Mouse (Mus musculus): ENCODE measurements around the gene Fam189a1. TPM values are rescaled to one million over a fixed set of nuclear protein-coding genes. Genes with fewer than 3 reads are reported as not detected.

Gene Fam189a1
- total RNA-seq, 2 experiments from 2014 or later, result 67.9 to 73.6 TPM

DNA sequence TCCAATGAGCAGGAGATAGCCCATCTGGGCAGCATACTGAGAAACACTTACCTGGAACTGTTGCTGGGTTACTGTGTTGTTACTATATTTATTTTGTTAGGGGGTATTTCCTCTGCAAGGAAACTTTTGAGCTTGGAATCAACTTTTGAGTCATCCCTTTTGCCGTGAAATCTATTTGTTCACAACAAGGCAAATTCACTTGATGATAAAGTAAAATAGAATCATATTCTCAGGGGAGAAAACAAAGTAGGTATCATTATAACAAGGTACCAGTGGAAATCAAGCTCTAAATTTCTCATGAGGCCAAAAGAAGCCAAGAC lies 315.8 kb downstream of the Fam189a1 start:
- no peak for DNase-seq (ENCODE audit: extremely low spot score in 1 of 2, low spot score in 1 of 2)

DNA sequence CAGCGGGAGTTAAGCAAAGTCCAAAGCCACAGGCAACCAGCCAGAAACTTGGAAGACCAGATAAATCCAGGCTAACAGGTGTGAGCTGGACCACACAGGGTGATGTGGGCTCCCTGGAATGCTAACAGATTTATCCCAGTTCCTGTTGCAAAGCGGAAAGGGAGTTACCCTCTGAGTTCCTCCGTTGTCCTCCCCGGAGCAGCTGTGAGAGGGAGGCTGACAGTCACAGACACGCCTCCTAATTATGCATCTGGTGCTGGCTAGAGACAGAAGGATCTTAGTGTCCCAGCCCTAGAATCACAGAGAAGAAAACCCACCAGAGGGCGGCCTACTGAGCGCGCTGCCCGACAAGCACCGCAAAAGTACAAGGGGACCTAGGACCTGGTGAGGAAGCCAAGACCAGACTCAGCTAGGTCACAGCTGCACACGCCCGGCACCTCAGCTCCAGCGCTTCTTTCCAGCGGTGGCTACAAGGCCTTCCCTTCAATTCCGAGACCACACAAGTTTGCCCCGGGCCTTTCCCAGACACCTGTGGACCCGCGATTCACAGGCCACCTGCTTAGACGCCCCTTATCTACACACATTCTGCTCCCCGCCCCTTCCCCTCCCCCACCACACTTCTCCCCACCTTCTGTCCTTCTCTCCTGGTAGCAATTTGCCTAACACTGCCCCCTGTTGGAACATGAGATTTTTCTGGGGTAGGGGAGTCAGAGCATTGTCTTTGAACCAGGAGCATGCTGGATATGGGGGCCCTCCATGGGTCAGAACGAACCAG lies 316.4 kb downstream of the Fam189a1 start:
- DNase-seq (ENCODE audit: extremely low spot score in 1 of 2, low spot score in 1 of 2), result peak in 1 of 2 experiments; percentile 19

GRCm38 (mm10) chr7:64839281-64839680 lies 317.1 kb downstream of the Fam189a1 start:
- no peak for DNase-seq (ENCODE audit: extremely low spot score in 1 of 2, low spot score in 1 of 2)

DNA sequence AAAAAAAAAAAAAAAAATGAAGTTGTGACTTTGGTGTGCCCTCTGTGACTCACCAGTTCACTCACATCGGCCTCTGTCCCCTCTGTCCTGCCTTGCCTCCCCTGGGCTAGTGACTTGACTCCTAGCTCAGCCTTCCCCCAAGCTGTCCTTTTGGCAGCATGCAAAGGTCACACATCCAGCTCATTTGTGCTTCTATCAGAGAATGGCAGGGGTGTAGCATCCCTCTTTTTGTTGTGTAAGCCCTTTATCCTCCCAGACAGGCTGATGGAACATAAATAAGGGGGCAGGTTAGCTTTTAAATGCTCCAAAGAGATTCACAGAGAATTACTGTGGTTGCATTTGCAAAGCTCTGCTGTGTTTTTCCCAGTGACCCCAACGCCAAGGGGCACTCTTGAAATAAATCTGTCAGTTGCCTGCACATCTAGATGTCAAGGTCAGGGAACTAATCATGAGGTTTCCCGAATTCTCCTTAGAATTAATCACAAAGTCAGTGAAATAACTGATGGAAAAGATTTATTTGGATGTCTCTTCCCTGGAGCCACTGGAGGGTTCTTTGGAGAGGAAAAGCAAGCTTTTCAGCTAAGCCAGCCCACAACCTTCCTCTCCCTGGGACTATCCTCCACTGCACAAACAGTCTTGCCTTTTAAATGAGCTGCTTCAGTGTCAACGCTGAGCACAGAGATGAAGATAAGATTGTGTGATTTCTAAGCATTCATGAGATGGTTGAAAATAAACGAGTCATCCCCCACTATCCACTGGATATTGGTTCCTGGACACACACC lies 326.0 kb downstream of the Fam189a1 start:
- no peak for DNase-seq (ENCODE audit: extremely low spot score in 1 of 2, low spot score in 1 of 2)

- DNase-seq (ENCODE audit: extremely low spot score in 1 of 2, low spot score in 1 of 2), result no peak
These were observed 335.3 kb downstream of the Fam189a1 start for GRCm38 (mm10) chr7:64821081-64821480.

DNA sequence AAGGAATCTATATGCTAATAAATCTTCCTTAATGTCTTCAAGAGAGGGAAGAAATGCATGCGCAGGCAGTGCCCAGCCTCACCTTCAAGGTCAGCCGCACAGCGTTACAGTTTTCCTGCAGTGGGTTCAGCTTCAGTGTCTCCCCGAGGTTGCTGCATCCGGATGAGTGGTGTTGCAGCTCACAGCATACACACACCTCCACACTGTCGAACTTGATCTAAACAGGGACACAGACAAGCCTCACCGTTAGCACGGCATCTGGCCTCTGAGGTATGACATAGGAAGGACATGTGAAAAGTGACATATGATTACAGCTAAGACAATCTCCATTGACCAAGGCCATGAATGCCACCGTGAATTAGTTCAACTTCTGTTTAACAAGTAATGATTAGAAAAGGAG lies 336.7 kb downstream of the Fam189a1 start:
- DNase-seq (ENCODE audit: extremely low spot score in 1 of 2, low spot score in 1 of 2), result no peak

GRCm38 (mm10) chr7:64808876-64809275 lies 347.5 kb downstream of the Fam189a1 start:
- no peak for DNase-seq (ENCODE audit: extremely low spot score in 1 of 2, low spot score in 1 of 2)

DNA sequence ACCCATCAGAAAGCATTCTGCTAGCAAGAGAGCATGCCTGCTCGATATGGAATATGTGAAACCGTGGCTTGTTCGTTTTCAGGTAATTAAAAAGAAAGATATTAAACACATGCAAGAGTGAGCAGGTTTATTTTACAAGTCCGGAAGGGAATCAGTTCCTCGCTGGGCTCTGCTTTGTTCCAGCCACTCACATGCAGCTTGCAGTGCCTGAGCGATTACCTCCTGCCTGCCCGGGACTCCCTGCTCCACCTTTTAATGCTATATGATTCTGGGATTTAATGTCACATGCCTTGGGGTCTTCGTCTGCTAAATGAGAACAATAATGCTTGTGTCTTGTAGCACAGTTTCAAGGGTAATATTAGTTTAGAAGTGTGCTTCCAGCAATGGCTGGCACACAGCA lies 351.3 kb downstream of the Fam189a1 start:
- no peak for DNase-seq (ENCODE audit: extremely low spot score in 1 of 2, low spot score in 1 of 2)

- DNase-seq (ENCODE audit: extremely low spot score in 1 of 2, low spot score in 1 of 2), result no peak
These were observed 360.8 kb downstream of the Fam189a1 start for GRCm38 (mm10) chr7:64795554-64795953.

DNA sequence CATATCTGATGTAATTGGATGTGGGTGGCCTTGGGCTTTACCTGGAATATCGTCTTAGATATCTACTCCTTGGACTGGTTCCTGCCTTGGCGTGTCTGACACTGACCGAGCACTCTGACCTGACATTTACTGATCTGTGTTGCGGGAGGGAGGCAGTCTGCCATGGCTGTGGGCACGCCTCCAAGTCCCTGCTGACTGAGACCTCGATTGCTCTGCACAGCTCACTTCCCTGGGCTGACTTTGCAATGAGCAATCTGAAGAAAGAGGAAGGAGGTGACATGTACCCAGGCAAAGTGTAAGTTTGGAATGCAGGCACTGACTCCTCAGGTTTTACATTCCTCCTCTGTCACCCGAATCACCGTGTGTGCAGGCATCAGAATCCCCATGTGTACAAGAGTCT lies 364.3 kb downstream of the Fam189a1 start:
- DNase-seq (ENCODE audit: extremely low spot score in 1 of 2, low spot score in 1 of 2), result no peak

DNA sequence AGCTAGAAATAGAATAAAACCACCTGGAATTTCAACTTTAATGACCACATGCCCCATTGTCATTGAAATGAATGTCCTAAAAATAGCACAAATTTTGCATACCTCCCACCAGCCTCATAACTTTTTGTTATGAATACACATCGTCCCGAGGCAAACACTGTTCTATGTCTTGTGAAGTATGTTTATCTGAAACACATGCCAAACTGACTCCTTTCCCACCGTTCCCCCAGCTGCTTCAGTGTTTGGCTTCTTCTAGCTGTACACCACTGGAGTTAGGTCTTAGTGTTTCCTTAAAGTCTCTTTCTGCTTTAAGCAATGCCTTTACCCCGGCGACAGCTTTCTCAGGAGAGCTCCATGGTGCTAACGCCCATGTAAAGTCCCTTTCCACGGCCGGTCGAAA lies 365.2 kb downstream of the Fam189a1 start:
- no peak for DNase-seq (ENCODE audit: extremely low spot score in 1 of 2, low spot score in 1 of 2)

GRCm38 (mm10) chr7:64785040-64785439 lies 371.3 kb downstream of the Fam189a1 start:
- no peak for DNase-seq (ENCODE audit: extremely low spot score in 1 of 2, low spot score in 1 of 2)

DNA sequence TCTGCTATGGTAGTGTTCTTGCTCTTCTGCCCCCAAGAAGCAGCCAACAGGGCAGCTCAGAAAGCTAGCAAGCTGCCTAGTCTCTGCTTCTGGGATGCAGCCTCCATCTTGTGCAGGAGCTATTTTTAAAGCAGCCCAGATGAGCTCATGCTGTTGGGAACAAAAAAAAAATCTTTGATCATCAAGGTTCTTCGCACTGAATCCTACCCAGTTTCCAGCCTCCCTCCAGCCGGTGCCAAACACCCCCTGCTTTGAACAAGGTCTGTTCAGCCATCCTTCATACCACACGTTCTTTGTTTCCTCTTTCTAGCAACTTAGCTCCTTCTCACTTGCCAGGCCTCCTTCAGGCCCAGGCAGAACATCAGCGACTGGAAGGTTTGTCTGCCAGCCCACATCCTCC lies 376.9 kb downstream of the Fam189a1 start:
- no peak for DNase-seq (ENCODE audit: extremely low spot score in 1 of 2, low spot score in 1 of 2)

GRCm38 (mm10) chr7:64776708-64777489 lies 379.5 kb downstream of the Fam189a1 start:
- DNase-seq (ENCODE audit: extremely low spot score in 1 of 2, low spot score in 1 of 2), result no peak

- no peak for DNase-seq (ENCODE audit: extremely low spot score in 1 of 2, low spot score in 1 of 2)
These were observed 382.9 kb downstream of the Fam189a1 start for GRCm38 (mm10) chr7:64773465-64773864.

- no peak for DNase-seq (ENCODE audit: extremely low spot score in 1 of 2, low spot score in 1 of 2)
These were observed 385.5 kb downstream of the Fam189a1 start for GRCm38 (mm10) chr7:64770779-64771390.

GRCm38 (mm10) chr7:64769768-64770167 lies 386.6 kb downstream of the Fam189a1 start:
- no peak for DNase-seq (ENCODE audit: extremely low spot score in 1 of 2, low spot score in 1 of 2)

DNA sequence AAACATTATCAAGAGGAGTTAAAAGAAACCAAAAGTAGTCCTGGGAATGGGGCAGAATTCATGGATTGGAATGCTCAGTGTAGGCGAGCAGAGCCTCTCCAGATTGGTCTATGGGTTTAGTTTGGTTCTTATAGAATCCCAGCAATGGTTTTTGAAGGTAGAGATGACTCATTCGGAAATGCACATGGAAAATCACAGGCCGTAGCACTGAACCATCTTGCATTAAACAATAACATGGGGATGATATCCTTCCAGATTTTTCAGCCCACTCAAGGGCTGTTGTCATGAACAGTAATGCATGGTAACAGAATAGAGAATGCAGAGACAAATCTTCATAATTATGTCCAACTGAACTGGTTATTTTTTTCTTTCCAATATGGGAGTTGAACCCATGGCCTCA lies 390.8 kb downstream of the Fam189a1 start:
- no peak for DNase-seq (ENCODE audit: extremely low spot score in 1 of 2, low spot score in 1 of 2)

GRCm38 (mm10) chr7:64755141-64755540 lies 401.2 kb downstream of the Fam189a1 start:
- DNase-seq (ENCODE audit: extremely low spot score in 1 of 2, low spot score in 1 of 2), result no peak

DNA sequence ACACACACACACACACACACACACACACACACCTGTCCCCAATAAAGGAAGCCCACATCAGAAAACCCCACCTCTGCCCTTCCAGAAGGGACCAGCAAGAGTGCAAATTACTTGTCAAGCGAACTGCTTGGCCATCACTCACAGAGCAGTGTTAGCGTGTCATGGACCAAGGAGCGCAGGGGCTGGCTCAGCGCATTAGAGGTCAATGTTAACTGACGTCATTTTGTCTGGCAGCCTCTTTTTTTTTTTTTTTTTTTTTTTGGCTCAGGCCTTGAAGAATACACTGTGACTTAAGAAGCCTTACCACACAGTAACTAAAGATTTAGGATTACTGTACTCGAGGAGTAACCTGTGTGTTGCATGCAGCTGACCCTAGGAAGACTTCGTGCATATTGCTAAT lies 402.2 kb downstream of the Fam189a1 start:
- no peak for DNase-seq (ENCODE audit: extremely low spot score in 1 of 2, low spot score in 1 of 2)

DNA sequence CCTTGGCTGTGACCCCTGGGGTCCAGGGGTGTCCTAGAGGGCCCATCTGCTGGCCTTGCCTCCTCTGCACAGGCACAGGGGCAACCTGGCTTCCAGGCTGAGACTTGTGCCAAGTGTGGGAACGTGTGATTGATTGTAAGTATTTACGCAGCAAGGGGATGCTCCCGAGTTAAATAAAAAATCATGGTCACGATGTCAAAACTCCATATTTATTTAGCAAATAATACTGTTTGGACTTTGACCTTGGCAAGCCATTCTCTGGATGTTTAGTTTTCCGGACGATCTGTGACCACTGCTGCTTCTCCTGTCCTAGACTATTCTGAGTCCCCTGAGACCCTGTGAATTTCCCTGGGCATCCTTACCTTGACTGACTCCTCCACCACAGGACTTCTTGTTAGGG lies 402.7 kb downstream of the Fam189a1 start:
- no peak for DNase-seq (ENCODE audit: extremely low spot score in 1 of 2, low spot score in 1 of 2)
